Mouse (Mus musculus): Measurements from ENCODE around the gene Atp6v1g1.
A peak's percentile ranks its signal among the peaks of the same experiment; 100 is the strongest.

Gene Atp6v1g1

GRCm38 (mm10) chr4:63544494-63545230, at the start of gene Atp6v1g1:
Gene Atp6v1g1 (plus strand): TSS chr4:63544772.
- peak; percentile 100 for DNase-seq

GRCm38 (mm10) chr4:63494967-63495914, 49.3 kb upstream of the Atp6v1g1 start:
- DNase-seq = peak; percentile 92

- peak; percentile 97 for DNase-seq
Observed at GRCm38 (mm10) chr4:63495915-63496278, 48.7 kb upstream of the Atp6v1g1 start, which contains the start of gene Whrn. Gene Whrn (minus strand): TSS chr4:63495991.

GRCm38 (mm10) chr4:63496312-63496711, 48.3 kb upstream of the Atp6v1g1 start:
- DNase-seq = no peak

GRCm38 (mm10) chr4:63498346-63498745, 46.2 kb upstream of the Atp6v1g1 start:
- no peak for DNase-seq

- no peak for DNase-seq
Observed at GRCm38 (mm10) chr4:63501050-63501449, 43.5 kb upstream of the Atp6v1g1 start.

- DNase-seq = no peak
Observed at GRCm38 (mm10) chr4:63503949-63504348, 40.6 kb upstream of the Atp6v1g1 start.

- no peak for DNase-seq
Observed at GRCm38 (mm10) chr4:63507478-63507877, 37.1 kb upstream of the Atp6v1g1 start.

GRCm38 (mm10) chr4:63508232-63508631, 36.3 kb upstream of the Atp6v1g1 start:
- peak; percentile 93 for DNase-seq

- no peak for DNase-seq
Observed at GRCm38 (mm10) chr4:63512921-63513320, 31.7 kb upstream of the Atp6v1g1 start.

GRCm38 (mm10) chr4:63514454-63514984, 30.1 kb upstream of the Atp6v1g1 start:
- DNase-seq = no peak

GRCm38 (mm10) chr4:63515021-63515420, 29.6 kb upstream of the Atp6v1g1 start:
- DNase-seq = no peak

GRCm38 (mm10) chr4:63521813-63522419, 22.7 kb upstream of the Atp6v1g1 start:
- DNase-seq = no peak

GRCm38 (mm10) chr4:63525514-63525913, 19.1 kb upstream of the Atp6v1g1 start:
- DNase-seq = no peak

GRCm38 (mm10) chr4:63528946-63529345, 15.6 kb upstream of the Atp6v1g1 start:
- DNase-seq = no peak

- no peak for DNase-seq
Observed at GRCm38 (mm10) chr4:63530409-63530808, 14.2 kb upstream of the Atp6v1g1 start.

GRCm38 (mm10) chr4:63537602-63538001, 7.0 kb upstream of the Atp6v1g1 start:
- DNase-seq = no peak

- DNase-seq = peak; percentile 98
Observed at GRCm38 (mm10) chr4:63542209-63542608, 2.4 kb upstream of the Atp6v1g1 start.

- no peak for DNase-seq
Observed at GRCm38 (mm10) chr4:63543746-63544493, 652 bp upstream of the Atp6v1g1 start.

GRCm38 (mm10) chr4:63545231-63545958, 823 bp downstream of the Atp6v1g1 start:
- no peak for DNase-seq

GRCm38 (mm10) chr4:63546441-63547055, 2.0 kb downstream of the Atp6v1g1 start:
- DNase-seq = no peak

All from heart, adult 11 months (tissue).